Mouse (Mus musculus): ENCODE measurements around the gene 1810062G17Rik.

1810062G17Rik gene

DNA sequence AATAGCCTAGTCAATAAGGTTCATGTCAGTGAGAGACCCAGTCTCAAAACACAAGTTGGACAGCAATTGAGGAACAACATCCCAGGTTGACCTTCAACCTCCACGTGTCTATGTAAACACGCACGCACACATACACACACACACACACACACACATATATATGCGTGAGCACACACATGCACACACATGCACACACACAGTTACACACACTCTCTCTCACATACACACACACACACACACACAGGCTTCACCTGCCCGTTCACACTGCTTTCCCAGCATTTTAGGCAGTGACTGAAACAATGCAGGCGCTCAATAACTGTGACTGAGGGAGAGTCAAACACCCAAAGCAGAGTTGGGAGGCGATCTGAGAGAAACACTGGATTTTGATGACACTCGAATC is 29.6 kb downstream of the 1810062G17Rik start:
- no peak for DNase-seq (ENCODE audit: low read depth, low spot score)

DNA sequence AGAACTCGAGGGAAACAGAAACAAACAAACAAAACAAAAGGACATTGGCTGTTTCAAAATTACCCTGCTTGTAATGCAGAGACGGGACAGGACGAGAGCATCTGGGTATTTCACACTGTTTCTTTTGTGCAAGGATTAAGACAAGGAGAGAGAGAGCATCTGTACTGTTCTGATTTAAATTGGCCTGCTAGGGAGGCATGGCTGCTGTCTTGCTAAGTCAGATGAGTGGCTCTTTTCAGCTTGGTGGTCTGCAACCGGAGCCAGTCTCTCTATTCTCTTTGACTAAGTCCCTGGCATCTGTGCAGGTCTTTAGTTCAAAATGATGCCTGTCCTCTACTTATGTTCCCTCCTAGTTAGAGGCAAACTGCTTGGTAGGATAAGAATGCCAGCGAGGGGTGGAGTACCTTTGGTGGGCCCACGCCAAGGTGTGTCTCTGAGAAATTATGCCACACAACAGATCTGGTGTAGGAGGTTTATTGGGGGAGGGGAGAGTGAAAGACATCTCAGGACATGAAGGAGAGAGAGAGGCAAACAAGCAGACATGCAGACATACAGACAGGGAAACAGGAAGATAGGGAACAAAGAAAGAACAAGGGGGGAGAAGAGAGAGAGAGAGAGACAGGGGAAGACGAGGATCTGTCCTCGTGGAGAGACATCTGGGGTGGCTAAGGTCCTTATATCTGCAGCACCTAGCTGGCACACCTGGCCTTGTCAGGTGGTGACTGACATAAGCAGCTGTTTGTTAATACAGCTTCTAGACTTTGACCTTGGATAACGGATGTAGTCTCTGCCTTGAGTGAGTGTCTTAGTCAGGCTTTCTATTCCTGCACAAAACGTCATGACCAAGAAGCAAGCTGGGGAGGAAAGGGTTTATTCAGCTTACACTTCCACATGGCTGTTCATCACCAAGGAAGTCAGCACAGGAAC is 30.3 kb downstream of the 1810062G17Rik start:
- no peak for DNase-seq (ENCODE audit: low read depth, low spot score)

GRCm38 (mm10) chr3:36511491-36511890 is 35.8 kb downstream of the 1810062G17Rik start:
- no peak for DNase-seq (ENCODE audit: low read depth, low spot score)

DNA sequence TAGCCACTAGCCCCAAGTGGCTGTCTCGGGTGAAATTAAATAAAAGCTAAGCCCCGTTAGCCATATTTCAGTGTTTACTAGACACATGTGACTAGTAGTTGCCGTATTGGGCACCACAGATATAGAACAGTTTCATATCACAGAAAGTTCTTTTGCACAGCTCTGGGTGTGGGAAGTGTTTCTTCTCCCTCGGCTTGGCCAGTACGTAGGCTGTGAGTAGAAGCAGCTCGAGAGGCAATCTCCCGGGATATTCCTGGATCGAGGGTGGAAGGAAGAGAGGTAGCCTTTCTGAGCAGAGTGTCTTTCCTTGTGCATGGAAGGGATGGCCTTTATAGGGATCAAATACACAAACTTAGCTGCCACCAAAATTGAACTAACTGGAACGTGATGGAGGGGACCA is 40.5 kb downstream of the 1810062G17Rik start:
- DNase-seq (ENCODE audit: low read depth, low spot score), result no peak

DNA sequence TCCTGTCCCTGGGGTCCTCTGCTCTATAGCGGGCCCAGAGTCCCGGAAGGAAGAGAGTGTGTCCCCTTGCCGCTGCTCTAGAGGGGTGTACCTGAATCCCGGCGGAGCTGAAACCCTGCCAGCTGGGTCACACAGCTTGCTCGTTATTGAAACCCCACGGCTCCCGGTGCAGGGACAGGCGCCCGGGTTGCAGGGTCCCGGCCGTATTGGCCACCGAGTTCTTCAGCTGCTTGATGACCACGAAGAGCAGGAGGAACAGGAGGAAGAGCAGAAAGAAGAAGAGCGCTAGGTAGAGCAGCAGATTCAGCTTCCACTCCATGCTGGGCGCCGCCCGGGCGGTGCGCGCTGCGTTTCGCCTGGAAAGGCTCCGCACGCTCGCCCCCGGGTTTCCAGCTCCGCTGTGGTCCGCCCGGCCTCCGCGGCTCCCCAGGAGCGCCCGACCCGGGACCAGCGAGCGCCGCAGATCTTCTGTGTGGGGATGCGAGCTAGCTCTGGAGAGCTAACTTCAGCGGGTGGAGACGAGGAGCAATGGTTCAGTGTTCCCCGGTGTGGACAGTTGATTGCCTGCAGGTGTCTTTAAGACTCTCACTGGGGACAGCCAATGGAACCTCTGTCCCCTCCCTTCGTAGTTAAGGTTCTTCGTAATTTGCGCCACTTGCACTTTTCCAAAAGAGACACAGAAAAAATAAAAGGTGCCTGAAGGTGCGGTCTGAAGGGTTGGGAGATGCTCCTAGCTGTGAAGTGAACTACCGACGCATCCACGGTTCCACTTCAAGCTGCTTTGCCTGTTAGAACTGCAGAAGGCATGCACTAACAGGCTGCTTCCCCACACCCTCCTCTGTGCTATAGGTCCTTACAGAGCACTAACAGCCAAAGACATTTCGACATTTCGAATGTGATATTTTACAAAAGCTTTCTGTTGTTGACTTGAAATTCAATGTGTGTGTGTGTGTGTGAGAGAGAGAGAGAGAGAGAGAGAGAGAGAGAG is 45.6 kb downstream of the 1810062G17Rik start, which contains the start of gene Gm11549:
Gene Gm11549, minus strand, starts transcription at position 741 of the 988 bp plus-strand sequence.
- DNase-seq (ENCODE audit: low read depth, low spot score), result no peak

- no peak for DNase-seq (ENCODE audit: low read depth, low spot score)
Measured at GRCm38 (mm10) chr3:36522137-36522536, 46.4 kb downstream of the 1810062G17Rik start.

- DNase-seq (ENCODE audit: low read depth, low spot score), result no peak
Measured at GRCm38 (mm10) chr3:36524466-36524865, 48.7 kb downstream of the 1810062G17Rik start.

DNA sequence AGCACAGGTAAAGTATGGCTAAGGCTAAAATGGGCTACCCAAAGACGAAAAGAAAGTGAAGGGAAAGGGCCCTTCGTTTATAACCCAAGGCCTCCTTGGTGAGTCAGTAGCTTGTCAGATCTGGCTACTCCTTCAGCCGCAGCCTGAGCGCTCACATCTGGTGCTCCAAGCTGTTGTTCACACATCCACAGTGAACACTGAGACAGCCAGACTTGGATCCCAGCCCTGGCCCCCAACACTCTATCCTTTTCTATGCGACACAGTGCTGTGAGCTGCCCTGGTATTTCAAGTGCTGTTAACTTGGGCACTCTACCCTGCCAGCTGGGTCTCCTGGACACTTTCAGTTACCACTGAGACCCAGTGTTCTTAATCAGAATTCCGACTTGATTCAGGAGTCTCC is 54.6 kb downstream of the 1810062G17Rik start:
- DNase-seq (ENCODE audit: low read depth, low spot score), result no peak

DNA sequence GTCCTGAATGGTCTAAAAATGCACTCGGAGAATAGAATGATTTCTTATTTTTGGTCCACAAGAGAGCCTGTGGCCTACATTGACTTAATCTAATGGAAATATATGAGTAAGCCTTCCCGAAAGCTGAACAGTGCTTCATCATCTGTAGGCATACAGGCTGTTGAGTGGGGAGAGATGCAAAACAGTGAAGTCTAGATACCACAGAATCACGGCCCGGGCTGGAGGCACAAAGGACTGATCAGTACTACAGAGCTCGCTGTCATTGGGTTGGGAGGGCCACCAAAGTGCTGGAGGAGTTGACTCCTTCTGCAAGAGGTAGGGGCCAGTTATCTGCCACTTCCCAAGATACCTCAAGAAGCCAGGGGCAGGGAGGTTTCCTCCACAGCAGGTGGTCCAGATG is 55.0 kb downstream of the 1810062G17Rik start:
- no peak for DNase-seq (ENCODE audit: low read depth, low spot score)

DNA sequence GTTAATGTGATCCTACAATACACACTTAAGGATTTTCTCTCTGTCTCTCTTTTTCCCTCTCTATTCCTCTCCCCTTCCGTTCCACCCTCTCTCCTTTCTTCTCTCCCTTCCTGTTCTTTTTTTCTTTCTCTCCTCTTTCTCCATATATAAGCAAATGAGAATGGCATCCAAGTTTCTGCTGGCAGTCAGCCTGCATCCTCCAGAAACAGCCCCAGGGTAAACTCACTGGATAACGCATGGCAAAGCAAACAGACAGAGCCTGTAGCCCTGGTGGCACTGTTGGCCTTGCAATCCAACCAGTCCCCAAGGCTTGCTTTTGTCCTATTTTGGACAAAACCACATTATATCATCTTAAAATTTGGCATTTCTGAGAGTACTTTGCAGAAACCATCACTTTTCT is 55.5 kb downstream of the 1810062G17Rik start:
- DNase-seq (ENCODE audit: low read depth, low spot score), result no peak

Measured in retina, adult 2 months (tissue).